Mouse (Mus musculus) hindbrain, embryonic 14.5 days (tissue): ENCODE measurements at regions not wholly inside any gene's neighbourhood (a gene's known extent, or its start where the extent isn't known, plus 50 kb on each side); places are given as distances from the start of the nearest gene placed in this dataset.

ENCODE experiments used
- ATAC-seq: fragments of 200-750 bp; cut with Nextera tagmentation; 2 replicates; pipeline ENCODE4 v1.8.0; 2017; ENCODE audit warnings: moderate number of reproducible peaks, mild to moderate bottlenecking, moderate TSS enrichment, moderate library complexity; ENCODE audit not compliant: low FRiP score
- DNase-seq: peaks from one replicate; pipeline ENCODE4 v3.0.0-alpha.2; 2015; ENCODE audit warnings: low spot score
- H3K27ac ChIP-seq: fragments of 300-500 bp; sonication (generic); 2 replicates; pipeline ENCODE4 v1.5.1; 2014; ENCODE audit warnings: mild to moderate bottlenecking, moderate library complexity
- H3K27me3 ChIP-seq: fragments of 300-500 bp; sonication (generic); 2 replicates; pipeline ENCODE4 v1.6.1; 2014; ENCODE audit warnings: mild to moderate bottlenecking, low read length, mixed read lengths; ENCODE audit not compliant: control insufficient read depth, insufficient read depth
- H3K36me3 ChIP-seq: fragments of 300-500 bp; sonication (generic); replicated peaks from 2 replicates; pipeline ENCODE4 v1.6.1; 2014; ENCODE audit not compliant: control insufficient read depth, insufficient read depth
- H3K4me1 ChIP-seq: fragments of 300-500 bp; sonication (generic); replicated peaks from 2 replicates; pipeline ENCODE4 v1.6.1; 2014; ENCODE audit warnings: antibody characterized with exemption, low read length, mixed read lengths; ENCODE audit not compliant: control insufficient read depth, insufficient read depth
- H3K4me2 ChIP-seq: fragments of 300-500 bp; sonication (generic); replicated peaks from 2 replicates; pipeline ENCODE4 v1.6.1; 2014; ENCODE audit warnings: mild to moderate bottlenecking, moderate library complexity
- H3K4me3 ChIP-seq: fragments of 300-500 bp; sonication (generic); replicated peaks from 2 replicates; pipeline ENCODE4 v1.5.1; 2014; ENCODE audit warnings: mild to moderate bottlenecking, low read length
- H3K9ac ChIP-seq: fragments of 300-500 bp; sonication (generic); 2 replicates; pipeline ENCODE4 v1.6.1; 2014
- H3K9me3 ChIP-seq: fragments of 300-500 bp; sonication (generic); 2 replicates; pipeline ENCODE4 v1.6.1; 2016; ENCODE audit warnings: low read length; ENCODE audit not compliant: control insufficient read depth
- WGBS: fragments of 180-500 bp; shearing (Covaris S2); extraction: QIAGEN DNeasy Blood & Tissue Kit; methylation state at CpG from one replicate; pipeline ENCODE4 v1.1.7; 2014; 5-methylcytosine and 5-hydroxymethylcytosine counted together

DNA sequence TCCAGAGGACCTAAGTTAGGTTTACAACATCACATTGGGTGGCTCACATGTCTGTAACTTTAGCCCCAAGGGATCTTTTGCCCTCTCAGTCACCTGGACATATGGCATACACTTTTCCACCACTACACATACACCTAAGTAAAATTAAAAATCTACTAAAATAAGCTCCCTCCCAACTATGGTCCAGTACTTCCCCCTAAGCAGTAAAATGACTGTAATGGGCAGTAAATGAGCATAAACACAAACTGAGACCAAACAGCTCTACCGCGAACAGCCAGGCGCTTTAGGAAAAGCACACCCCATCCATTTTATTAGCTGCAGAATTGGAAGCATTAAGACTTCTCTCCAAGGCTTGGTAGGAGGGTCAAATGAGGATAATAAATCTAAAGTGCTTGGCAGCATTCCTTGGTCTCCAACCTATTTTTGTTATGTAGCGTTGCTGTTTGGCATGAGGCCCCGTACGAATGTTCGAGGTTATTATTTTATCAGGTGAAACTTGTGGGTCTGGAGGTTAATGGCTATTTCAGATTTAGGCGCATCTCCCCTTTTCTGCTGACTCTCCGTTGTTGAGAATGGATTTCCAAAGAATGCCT is 157.5 kb upstream of the Eif4g2 start:
- no peaks in the 10 kb centered on the region for H3K27me3 ChIP-seq
- H3K9me3 ChIP-seq = no peaks in the 10 kb centered on the region
- 68% methylated on average over 9 of the region's 9 CpGs for WGBS
- DNase-seq (no peak), ATAC-seq (no peak)
- H3K36me3 ChIP-seq = no peaks in the 10 kb centered on the region
- no peak overlapping the region for H3K9ac ChIP-seq
- H3K4me1 ChIP-seq = 0 out of 2 replicates have a peak, but pooled peaks cover 3% of the 10 kb centered on the region
- H3K4me2 ChIP-seq = no peak overlapping the region
- H3K27ac ChIP-seq = no peak overlapping the region
- H3K4me3 ChIP-seq = no peak overlapping the region

DNA sequence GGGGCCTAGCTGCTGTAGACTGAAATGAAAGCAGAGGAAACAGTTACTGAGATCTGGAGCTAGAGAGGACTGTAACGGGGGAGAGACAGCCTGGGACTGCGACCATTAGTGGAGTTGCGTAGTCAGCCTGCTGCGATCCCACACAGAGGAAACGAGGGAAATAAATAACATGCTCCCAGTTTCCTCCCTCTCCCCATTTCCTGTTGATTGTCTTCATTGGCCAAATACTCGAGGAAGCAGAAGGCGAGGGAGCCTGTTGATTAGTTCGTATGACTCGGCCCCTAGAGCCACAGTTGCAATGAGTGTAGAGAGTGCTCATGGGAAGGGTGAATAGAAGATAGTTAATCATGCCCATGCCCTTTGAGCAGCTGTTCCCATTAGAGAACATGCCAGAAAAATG is 155.0 kb upstream of the Eif4g2 start:
- no peak overlapping the region for H3K9ac ChIP-seq
- H3K27ac ChIP-seq = no peak overlapping the region
- DNase-seq (no peak), ATAC-seq (no peak)
- H3K4me1 ChIP-seq = 0 out of 2 replicates have a peak, but pooled peaks cover 3% of the 10 kb centered on the region
- no peak overlapping the region for H3K4me3 ChIP-seq
- H3K27me3 ChIP-seq = no peaks in the 10 kb centered on the region
- no peaks in the 10 kb centered on the region for H3K9me3 ChIP-seq
- no peaks in the 10 kb centered on the region for H3K36me3 ChIP-seq
- WGBS = 76% methylated on average over 9 of the region's 9 CpGs
- no peak overlapping the region for H3K4me2 ChIP-seq

DNA sequence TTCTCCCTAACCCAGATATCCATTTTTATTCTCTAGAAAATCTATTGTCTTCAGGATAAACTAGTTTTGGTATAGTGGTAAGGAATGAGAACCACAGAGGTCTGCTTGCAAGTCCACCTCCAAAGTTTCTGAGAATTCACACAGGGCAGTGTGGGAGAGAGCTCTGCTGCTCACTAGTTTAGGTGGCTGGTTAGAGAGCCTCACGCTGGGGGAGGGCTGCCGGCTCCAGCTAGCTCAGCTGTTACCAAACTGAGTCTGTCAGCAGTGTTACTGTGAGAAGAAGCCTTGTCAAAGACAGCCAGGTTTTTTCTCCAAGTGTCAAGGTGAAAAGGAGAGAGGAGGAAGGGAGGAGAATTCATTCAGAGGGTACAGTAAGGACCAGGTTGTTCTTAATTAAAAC is 147.8 kb upstream of the Eif4g2 start:
- WGBS = 75% methylated on average over 2 of the region's 2 CpGs
- DNase-seq (no peak), ATAC-seq (no peak)
- Histone ChIP-seq H3K27me3 (no peaks in the 10 kb centered on the region), H3K9ac (no peak overlapping the region), H3K4me1 (no peaks in the 10 kb centered on the region), H3K4me3 (no peak overlapping the region), H3K9me3 (no peaks in the 10 kb centered on the region), H3K4me2 (no peak overlapping the region), H3K27ac (no peak overlapping the region), H3K36me3 (no peaks in the 10 kb centered on the region)

DNA sequence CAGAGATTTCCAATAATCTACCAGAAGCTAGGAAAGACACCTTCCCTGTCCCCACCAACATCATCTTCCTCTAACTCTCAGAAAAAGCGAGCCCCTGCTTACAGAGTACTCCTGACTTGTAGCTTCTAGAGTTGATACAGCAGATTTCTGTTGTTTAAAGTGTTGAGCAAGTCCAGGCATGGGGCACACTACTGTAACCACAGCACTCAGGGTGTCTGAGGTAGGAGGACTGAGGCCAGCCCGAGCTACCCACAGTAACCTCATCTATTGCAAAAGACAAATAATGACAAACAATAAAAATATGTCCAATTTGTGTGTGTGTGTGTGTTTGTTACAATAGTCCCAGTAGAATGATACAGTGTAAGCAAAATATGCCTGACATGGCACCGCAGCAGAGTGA is 144.3 kb upstream of the Eif4g2 start:
- ATAC-seq = no peak
- Histone ChIP-seq H3K4me3 (no peak overlapping the region), H3K9ac (no peak overlapping the region), H3K27ac (no peak overlapping the region), H3K27me3 (no peaks in the 10 kb centered on the region), H3K4me2 (no peak overlapping the region), H3K36me3 (no peaks in the 10 kb centered on the region), H3K4me1 (no peaks in the 10 kb centered on the region), H3K9me3 (no peaks in the 10 kb centered on the region)
- no peak for DNase-seq
- 82% methylated on average over 3 of the region's 3 CpGs for WGBS

DNA sequence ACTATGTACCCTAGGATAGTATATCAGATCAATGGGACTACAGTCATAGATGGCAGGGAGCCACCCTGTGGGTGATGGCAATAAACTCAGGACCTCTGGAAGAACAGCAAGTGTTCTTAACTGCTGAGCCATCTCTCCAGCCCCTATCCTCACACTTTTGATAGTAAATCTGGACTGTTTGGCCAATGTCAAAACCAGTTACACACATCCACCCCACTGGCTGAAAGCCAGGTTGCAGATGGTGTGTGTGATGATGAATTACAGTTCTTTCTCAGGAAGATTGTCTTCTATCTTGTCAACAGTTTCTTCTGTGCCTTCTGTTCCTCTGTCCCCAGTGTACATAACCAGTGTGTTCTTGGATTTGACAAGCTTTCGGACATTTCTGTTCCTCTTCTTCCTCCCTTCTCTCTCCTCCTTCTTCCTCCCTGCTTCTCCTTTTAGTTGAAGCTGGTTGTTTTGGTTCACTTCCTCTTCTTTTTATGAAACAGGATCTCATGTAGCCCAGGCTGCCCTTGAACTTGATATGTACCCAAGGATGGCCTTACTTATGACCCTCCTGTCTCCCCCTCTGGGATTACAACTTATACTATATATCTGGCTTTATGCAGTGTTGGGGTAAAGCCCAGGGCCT is 143.3 kb upstream of the Eif4g2 start:
- no peak overlapping the region for H3K27ac ChIP-seq
- no peaks in the 10 kb centered on the region for H3K4me1 ChIP-seq
- no peak overlapping the region for H3K9ac ChIP-seq
- ATAC-seq (no peak), DNase-seq (no peak)
- no peak overlapping the region for H3K4me3 ChIP-seq
- WGBS = 96% methylated on average over 1 of the region's 1 CpGs
- no peaks in the 10 kb centered on the region for H3K9me3 ChIP-seq
- no peaks in the 10 kb centered on the region for H3K36me3 ChIP-seq
- no peak overlapping the region for H3K4me2 ChIP-seq
- H3K27me3 ChIP-seq = no peaks in the 10 kb centered on the region

DNA sequence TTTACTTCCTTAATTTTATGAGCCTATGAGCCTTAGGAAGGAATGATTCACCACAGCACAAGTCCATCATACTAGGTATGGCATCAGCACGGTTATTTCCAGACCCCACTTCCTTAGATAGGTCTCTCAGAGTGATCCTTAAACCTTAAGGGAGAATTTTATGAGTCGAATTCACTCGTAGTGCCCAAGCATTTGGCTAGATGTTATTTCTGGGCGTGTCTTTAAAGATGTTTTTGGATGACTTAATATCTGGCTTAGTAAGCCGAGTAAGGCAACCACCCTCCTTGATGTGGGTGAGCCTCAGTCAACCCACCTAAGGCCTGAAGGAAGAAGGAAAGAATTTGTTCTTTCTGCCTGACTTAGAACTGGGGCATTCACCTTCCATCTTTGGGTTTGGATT is 132.8 kb upstream of the Eif4g2 start:
- ATAC-seq = no peak
- no peak for DNase-seq
- no peak overlapping the region for H3K9ac ChIP-seq
- H3K4me3 ChIP-seq = no peak overlapping the region
- H3K9me3 ChIP-seq = 0 out of 2 replicates have a peak, but pooled peaks cover 4% of the 10 kb centered on the region
- no peaks in the 10 kb centered on the region for H3K36me3 ChIP-seq
- H3K4me1 ChIP-seq = peaks cover 4% of the 10 kb centered on the region; the same call in 1 of the 2 replicates
- 88% methylated on average over 5 of the region's 5 CpGs for WGBS
- no peak overlapping the region for H3K27ac ChIP-seq
- H3K4me2 ChIP-seq = no peak overlapping the region
- H3K27me3 ChIP-seq = no peaks in the 10 kb centered on the region

DNA sequence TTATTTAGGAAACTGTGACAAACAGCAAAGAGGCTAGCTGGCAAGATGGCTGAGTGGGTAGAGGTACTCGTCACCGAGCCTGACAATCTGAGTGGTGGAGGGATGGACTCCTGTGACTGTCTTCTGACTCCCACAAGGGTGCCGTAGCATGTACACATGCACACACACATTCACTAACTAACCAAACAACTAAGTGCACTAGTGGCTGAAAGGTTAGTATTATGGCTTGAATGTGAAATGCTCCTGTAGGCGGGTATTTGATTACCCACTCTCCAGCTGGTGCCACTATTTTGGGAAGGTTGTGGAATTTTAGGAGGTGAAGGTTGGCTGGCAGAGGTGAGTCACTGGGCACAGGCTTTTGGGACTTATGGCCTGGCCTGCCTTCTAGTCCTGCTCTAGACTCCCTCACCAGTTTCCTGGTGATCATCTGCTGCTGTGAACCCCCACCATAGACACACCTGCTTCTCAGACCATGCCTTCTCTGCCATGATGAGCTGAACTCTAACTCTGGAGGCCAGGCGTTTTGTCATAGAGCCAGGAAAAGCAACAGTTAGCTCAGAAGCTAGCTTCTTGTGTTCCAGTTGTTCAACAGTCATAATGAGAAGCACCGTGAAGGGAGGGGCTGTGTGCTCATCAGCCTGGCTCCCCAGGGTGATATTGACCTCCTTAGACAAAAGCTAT is 131.5 kb upstream of the Eif4g2 start:
- Histone ChIP-seq H3K9me3 (no peaks in the 10 kb centered on the region), H3K36me3 (no peaks in the 10 kb centered on the region), H3K4me3 (no peak overlapping the region), H3K27ac (no peak overlapping the region), H3K4me2 (no peak overlapping the region), H3K27me3 (no peaks in the 10 kb centered on the region), H3K4me1 (peaks cover 11% of the 10 kb centered on the region; the same call in 1 of the 2 replicates), H3K9ac (no peak overlapping the region)
- DNase-seq = no peak
- no peak for ATAC-seq
- WGBS = 80% methylated on average over 6 of the region's 6 CpGs

DNA sequence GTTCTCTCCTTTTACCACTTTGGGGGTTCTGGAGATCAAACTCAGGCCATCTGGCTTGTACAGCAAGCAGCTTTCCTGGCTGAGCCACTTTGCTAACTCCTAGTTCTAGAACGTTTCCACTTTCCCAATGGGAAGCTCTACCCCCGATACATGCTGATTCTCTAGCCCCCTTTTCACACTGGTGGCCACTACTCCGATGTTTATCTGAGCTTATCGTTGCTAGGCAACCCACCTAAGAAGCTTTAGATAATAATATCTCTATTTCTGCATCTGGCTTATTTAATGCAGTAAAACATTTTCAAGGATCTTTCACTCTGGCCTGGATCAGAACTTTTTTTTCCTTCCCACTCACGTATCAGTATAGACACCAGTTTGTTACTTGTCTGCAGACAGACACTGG is 129.4 kb upstream of the Eif4g2 start:
- no peak for ATAC-seq
- Histone ChIP-seq H3K4me3 (no peak overlapping the region), H3K27me3 (no peaks in the 10 kb centered on the region), H3K4me2 (no peak overlapping the region), H3K9me3 (no peaks in the 10 kb centered on the region), H3K36me3 (no peaks in the 10 kb centered on the region), H3K4me1 (peaks cover 11% of the 10 kb centered on the region; the same call in 1 of the 2 replicates), H3K9ac (no peak overlapping the region), H3K27ac (no peak overlapping the region)
- 55% methylated on average over 5 of the region's 5 CpGs for WGBS
- DNase-seq = no peak

DNA sequence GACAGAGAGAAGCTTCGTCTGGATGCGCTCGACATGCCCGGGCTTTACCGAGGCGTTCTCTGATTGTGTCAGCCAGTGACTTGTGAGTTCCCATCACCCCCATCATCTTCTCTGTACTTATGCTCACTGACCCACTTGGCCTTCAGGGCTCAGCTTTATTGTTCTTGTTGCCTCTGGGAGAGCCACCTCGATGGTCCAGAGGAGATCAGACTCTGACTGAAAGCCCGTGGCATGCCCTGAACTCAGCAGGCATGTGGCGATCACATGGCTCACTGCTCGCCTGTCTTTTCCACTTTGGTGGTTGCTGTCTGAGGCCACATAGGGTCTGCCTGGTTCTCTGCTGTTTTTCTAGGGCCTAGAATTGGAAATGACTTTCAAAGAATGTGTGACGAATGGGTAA is 128.8 kb upstream of the Eif4g2 start:
- Histone ChIP-seq H3K4me2 (no peak overlapping the region), H3K27ac (no peak overlapping the region), H3K4me1 (peaks cover 11% of the 10 kb centered on the region; the same call in 1 of the 2 replicates), H3K4me3 (no peak overlapping the region), H3K27me3 (no peaks in the 10 kb centered on the region), H3K9ac (no peak overlapping the region), H3K9me3 (no peaks in the 10 kb centered on the region), H3K36me3 (no peaks in the 10 kb centered on the region)
- 51% methylated on average over 11 of the region's 11 CpGs for WGBS
- ATAC-seq = no peak
- no peak for DNase-seq
